Mouse (Mus musculus) c-Kit-positive CD71-positive TER-119-positive erythroid progenitor cells, embryonic 14.5 days (primary cell): ENCODE results near the gene Rps27.
"Not testable (repeated sequence)": the region's sequence is repeated elsewhere in the genome, so short reads cannot be mapped to it uniquely, and the experiment has no call there.

Experiments used
- DNase-seq: peaks from one replicate; pipeline ENCODE4 v3.0.0-alpha.2; 2013; ENCODE audit warnings: low spot score

Rps27 gene

GRCm38 (mm10) chr3:90213377-90213866 lies at the start of gene Rps27, which contains the start of gene Rab13:
Gene Rps27, minus strand, starts transcription at chr3:90213651.
Gene Rab13, plus strand, starts transcription at chr3:90213695.
- peak; percentile 91 for DNase-seq

DNA sequence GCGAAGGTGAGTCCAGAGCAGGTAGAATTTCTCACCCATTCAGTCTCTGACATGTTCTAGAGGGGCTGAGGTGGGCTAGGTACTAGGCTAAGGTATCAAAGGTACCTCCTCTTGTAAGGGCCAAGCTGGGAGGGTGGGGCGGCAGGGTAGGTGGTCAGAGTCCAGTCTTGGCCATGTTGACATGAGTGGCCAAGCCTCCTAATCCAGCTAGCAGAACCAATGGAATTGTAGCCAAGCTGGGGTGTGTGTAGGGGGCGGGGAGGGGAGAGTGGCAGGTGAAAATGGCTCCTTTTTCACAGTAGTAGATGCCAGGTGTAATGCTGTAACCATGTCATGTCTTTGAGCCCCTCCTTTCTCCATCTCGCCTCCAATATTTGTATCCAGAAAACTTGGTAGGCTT lies 45.1 kb upstream of the Rps27 start:
- no peak for DNase-seq

GRCm38 (mm10) chr3:90256731-90257530 lies 43.5 kb upstream of the Rps27 start:
- no peak for DNase-seq

- no peak for DNase-seq
Observed at GRCm38 (mm10) chr3:90255784-90256353, 42.4 kb upstream of the Rps27 start.

DNA sequence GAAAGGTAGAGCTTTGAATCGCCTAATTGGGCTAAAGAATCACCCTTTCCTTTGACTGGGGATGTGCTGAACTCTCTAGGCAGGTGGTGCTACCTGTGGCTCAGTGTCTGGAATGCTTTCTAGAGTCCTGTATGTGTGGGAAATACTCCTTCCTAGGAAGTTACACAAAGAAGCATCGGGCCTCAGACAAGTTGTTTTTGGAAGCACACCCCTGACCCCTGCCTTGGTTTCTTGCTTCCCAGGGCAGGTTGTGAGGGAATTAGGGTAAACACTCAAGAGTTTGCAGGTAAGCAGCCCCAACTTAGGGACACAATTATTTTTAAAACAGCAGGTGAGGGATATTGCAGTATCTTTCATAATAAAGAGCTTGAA lies 41.7 kb upstream of the Rps27 start:
- DNase-seq = no peak

DNA sequence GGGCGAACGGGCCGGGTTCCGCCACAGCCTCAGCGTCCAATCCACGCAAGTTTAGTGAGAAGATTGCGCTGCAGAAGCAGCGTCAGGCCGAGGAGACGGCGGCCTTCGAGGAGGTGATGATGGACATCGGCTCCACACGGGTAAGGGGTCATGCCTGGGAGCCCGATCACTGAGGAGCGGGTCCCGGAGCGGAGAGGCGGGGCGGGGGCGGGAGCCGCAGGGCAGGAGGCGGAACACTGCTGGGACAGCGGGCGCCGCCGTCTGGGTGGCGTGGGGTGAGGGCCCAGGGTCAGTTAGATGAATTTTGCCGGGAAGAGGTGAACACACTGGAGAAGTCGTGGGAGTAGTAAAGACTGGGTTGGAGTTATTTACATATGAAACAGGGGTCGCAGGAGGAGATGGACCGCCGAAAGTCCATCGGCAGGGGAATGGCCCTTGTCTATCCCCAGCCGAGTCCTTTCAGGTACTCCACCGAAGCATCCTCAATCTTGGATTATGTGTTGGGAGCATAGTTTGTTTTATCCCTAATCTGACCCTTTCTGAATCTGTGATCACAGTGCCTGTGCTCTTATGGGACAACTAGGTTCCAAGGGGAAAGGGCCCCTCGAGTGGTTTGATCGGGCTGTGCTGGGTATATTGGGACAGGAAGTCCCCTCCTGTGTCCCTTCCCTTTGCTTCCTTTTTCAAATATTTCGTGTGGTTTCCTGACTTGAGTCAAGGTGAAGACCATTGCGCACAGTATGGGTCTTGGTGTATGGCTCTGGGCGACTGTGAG lies 41.2 kb upstream of the Rps27 start:
- DNase-seq = peak; percentile 15

GRCm38 (mm10) chr3:90253653-90254418 lies 40.4 kb upstream of the Rps27 start, which contains the start of gene Crtc2:
Gene Crtc2, plus strand, starts transcription at chr3:90254163.
- peak; percentile 89 for DNase-seq

- not testable (repeated sequence) for DNase-seq
Observed at GRCm38 (mm10) chr3:90253174-90253573, 39.7 kb upstream of the Rps27 start.

- DNase-seq = not testable (repeated sequence)
Observed at GRCm38 (mm10) chr3:90252659-90253058, 39.2 kb upstream of the Rps27 start.

DNA sequence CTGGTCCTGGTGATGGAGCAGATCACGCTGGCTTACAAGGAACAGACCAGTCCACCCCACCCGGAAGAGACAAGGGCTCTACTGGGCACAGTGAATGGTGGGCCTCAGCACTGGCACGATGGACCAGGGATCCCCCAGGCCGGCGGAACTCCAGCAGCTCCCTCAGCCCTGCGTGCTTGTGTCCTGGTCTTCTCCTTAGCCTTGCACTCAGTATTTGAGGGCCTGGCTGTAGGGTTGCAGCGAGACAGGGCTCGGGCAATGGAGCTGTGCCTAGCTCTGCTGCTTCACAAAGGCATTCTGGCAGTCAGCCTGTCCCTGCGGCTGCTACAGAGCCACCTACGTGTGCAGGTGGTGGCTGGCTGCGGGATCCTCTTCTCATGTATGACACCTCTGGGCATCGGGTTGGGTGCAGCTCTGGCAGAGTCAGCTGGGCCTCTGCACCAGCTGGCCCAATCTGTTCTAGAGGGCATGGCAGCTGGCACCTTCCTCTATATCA lies 38.3 kb upstream of the Rps27 start:
- not testable (repeated sequence) for DNase-seq

GRCm38 (mm10) chr3:90250791-90251190 lies 37.3 kb upstream of the Rps27 start:
- no peak for DNase-seq

DNA sequence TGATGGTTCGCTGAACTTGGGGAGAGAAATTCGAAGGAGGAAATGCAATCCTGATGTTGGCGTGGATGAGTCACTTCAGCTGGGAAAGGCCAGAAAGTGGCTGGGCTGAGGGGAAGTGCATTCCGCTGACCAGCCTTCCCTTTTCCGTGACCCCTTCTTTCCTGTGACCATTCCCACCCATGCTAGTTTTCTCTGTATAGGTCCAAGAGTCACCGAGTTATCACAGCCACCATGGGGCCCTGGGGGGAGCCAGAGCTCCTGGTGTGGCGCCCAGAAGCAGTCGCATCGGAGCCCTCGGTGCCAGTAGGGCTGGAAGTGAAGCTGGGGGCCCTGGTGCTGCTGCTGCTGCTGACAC lies 35.3 kb upstream of the Rps27 start:
- peak; percentile 20 for DNase-seq

GRCm38 (mm10) chr3:90247960-90248745 lies 34.7 kb upstream of the Rps27 start, which contains the start of gene Slc39a1:
Gene Slc39a1, plus strand, starts transcription at chr3:90248172.
- peak; percentile 83 for DNase-seq

- no peak for DNase-seq
Observed at GRCm38 (mm10) chr3:90247630-90247959, 34.1 kb upstream of the Rps27 start.

- no peak for DNase-seq
Observed at GRCm38 (mm10) chr3:90245406-90245805, 32.0 kb upstream of the Rps27 start.

DNA sequence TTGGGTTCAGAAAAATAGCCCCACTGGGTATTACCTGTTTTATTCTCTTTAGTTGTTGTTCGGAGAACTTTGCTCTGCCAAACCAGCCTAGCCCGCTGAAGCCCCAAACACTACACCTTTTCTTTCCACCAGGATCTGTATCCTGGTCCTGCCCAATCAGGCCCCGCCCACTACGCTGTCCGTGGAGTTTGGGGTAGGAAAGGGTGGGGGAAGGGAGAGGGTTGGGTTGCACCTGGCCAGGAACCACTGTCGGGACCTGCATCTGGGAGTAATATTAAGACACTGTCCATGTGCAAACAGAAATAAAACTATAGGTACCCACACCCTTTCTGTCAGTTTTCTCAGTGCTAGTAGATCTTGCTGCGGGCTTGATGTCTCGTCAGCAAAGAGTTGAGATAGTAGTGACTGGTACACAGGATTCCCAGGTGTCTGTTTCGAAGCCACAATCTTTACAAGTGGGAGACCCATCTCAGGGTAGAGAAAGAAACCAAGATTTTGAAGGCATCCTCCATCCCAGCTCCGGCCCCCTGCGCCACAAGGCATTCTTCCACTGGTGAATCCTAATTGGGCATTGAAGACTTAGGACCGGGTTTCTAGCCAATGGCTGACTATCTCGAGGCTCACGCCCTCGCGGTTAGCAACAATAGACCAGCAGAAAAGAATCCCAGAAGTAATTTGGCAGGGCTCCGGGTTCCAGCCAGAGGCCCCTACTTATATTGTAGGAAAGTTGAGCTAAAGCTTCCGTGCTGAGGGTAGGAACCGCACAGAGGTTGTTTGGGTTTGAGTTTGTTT lies 29.7 kb upstream of the Rps27 start, which contains the start of gene Creb3l4:
Gene Creb3l4, minus strand, starts transcription at position 529 of the 792 bp plus-strand sequence.
- peak; percentile 22 for DNase-seq

DNA sequence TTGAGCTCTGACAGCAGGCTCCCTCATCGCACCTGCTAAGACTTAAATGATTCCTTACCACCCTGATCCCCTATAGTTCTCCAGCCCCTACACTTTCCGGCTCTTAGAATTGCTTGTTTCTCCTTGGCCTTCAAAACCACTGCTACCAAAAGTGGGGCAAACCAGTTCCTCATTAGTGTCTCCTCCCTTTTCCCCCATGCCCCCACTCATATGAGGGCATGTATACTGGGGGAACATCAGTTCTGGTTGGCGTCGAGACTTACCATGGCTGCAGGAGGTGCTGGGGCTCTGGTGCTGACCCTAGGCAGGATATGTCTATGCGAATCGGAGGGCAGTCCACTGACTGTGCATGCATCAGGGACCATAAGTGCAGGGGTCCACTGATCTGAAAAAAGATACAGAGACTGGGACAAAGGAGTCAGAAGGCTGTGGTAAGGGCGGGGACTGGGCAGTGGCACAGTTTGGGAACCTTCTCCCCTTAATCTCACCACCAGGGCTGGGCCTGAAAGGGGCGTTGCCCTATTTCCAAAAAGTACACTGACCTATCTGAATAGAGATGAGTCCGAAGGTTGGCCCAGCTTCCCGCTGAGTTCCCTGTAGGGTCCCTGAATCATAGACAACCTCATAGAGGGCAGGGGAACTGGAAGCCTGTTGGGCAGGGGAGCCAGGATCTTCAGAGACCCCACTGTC lies 28.4 kb upstream of the Rps27 start:
- no peak for DNase-seq

DNA sequence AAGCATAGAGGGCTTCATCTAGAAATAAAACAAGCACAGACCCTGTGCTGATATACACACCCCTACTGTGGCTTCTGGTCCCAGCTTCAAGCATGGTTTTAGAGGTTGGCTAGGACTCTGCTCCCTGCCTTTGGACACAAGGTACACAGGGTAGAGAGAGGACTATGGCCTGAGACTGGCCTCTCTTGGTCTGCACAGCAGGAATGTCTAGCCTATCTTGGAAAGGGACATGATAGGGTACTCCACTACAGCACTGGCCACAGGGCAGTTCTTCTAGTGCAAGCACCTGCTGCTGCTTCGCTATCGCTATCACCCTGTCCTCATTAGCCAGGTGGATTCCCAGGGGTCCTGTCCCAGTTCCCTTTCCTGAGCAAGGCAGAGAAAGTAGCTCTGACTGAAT lies 27.8 kb upstream of the Rps27 start:
- no peak for DNase-seq
